12 mouse cellular contexts compared by ENCODE assay signal in the genomic region with DNA sequence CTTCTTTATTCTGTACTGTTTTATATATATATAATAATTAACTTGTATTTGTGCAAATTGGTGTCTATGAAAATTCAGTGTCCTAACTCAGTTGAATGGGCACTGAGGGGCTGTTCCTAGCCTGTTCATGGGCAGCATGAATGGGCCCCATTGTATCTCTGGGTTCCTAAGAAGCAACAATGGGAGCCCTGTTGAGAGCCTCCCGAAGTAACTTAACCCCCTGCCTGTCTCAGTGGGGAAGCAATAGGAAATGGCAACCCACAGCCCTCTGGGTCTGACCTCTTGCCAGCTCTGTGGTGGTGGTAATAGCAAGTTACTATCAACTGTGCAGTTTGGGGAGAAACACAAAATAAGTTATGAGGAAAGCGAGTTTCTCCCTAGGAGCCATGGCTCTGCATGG. TPM values are rescaled to one million over a fixed set of nuclear protein-coding genes. Genes with fewer than 3 reads are reported as not detected.
DNase-seq lines count a peak whose midpoint lies in the region; ATAC-seq and TF ChIP-seq lines count a peak whose summit lies in the region.
"Had no signal": no experiment of that assay in that cellular context is flagged by ENCODE, and none has a peak within 500 bp of the region (broad histone marks: within the 10 kb centered on the region; RNA-seq: fewer than 3 reads in every experiment).

No protein-coding gene starts in this region.

- DNase-seq in stomach, postnatal 0 days (ENCODE audit: low spot score): no peak
- peak; percentile 67 for DNase-seq in mesoderm, embryonic 11.5 days (ENCODE audit: low read depth, low spot score)
- no peak for DNase-seq in T-cell, adult 2 months (ENCODE audit: low spot score)
- no peak for DNase-seq in urinary bladder, adult 18-20 months (ENCODE audit: low spot score in 2 of 2)
- DNase-seq: lung, postnatal 4 days; thymus, adult 2 months had no signal

- H3K27me3 ChIP-seq in stomach, embryonic 16.5 days (ENCODE audit: control insufficient read depth, insufficient read depth, low read length): no peaks in the 10 kb centered on the region
- no peaks in the 10 kb centered on the region for H3K27me3 ChIP-seq in stomach, postnatal 0 days (ENCODE audit: control insufficient read depth, insufficient read depth, low read length)
- H3K27me3 ChIP-seq in forebrain, embryonic 16.5 days (replicated peaks; ENCODE audit: control insufficient read depth, insufficient read depth, low read length): no peaks in the 10 kb centered on the region

- 76% methylated on average over 2 of the region's 2 CpGs for WGBS in stomach, embryonic 16.5 days
- WGBS in stomach, postnatal 0 days: 68% methylated on average over 2 of the region's 2 CpGs
- 0% methylated on average over 2 of the region's 2 CpGs for WGBS in forebrain, embryonic 16.5 days

- TF ChIP-seq CTCF in stomach, postnatal 0 days (IDR thresholded peaks at IDR 0.05; ENCODE audit: low read depth): no peak

- no peak for TF ChIP-seq EP300 in stomach, postnatal 0 days (optimal IDR thresholded peaks at IDR 0.05)

- H3K4me2 ChIP-seq in stomach, embryonic 16.5 days (ENCODE audit: low read depth, low read length): no peak overlapping the region
- no peak overlapping the region for H3K4me2 ChIP-seq in stomach, postnatal 0 days (replicated peaks; ENCODE audit: low read depth)
- no peak overlapping the region for H3K4me2 ChIP-seq in forebrain, embryonic 16.5 days (ENCODE audit: low read length)

- no peak overlapping the region for H3K9ac ChIP-seq in stomach, embryonic 16.5 days (ENCODE audit: low read length)
- no peak overlapping the region for H3K9ac ChIP-seq in stomach, postnatal 0 days (ENCODE audit: low read length)
- H3K9ac ChIP-seq in forebrain, embryonic 16.5 days (replicated peaks; ENCODE audit: low read depth, low read length): no peak overlapping the region

- H3K9me3 ChIP-seq in stomach, embryonic 16.5 days (replicated peaks; ENCODE audit: control insufficient read depth, low read length): no peaks in the 10 kb centered on the region
- no peaks in the 10 kb centered on the region for H3K9me3 ChIP-seq in stomach, postnatal 0 days (ENCODE audit: control insufficient read depth, low read length)
- no peaks in the 10 kb centered on the region for H3K9me3 ChIP-seq in forebrain, embryonic 16.5 days (ENCODE audit: control insufficient read depth, low read length)

- no peak overlapping the region for H3K4me3 ChIP-seq in stomach, embryonic 16.5 days (replicated peaks; ENCODE audit: low read length)
- H3K4me3 ChIP-seq in stomach, postnatal 0 days (ENCODE audit: low read depth, low read length): no peak overlapping the region
- no peak overlapping the region for H3K4me3 ChIP-seq in forebrain, embryonic 16.5 days (replicated peaks; ENCODE audit: low read length)

- no peaks in the 10 kb centered on the region for H3K4me1 ChIP-seq in stomach, embryonic 16.5 days (ENCODE audit: control insufficient read depth, insufficient read depth, low read length)
- no peaks in the 10 kb centered on the region for H3K4me1 ChIP-seq in stomach, postnatal 0 days (replicated peaks; ENCODE audit: control insufficient read depth, insufficient read depth)
- H3K4me1 ChIP-seq in forebrain, embryonic 16.5 days (replicated peaks; ENCODE audit: control insufficient read depth, insufficient read depth, low read length): peaks cover 6% of the 10 kb centered on the region; the same call in 1 of the 2 replicates

- ATAC-seq in stomach, embryonic 16.5 days (ENCODE audit: insufficient read depth, low FRiP score): peak; percentile 53; the same call in 1 of the 2 replicates
- ATAC-seq in stomach, postnatal 0 days (ENCODE audit: low FRiP score, low TSS enrichment): no peak
- peak; percentile 75; the same call in 1 of the 2 replicates for ATAC-seq in forebrain, embryonic 16.5 days
- no peak for ATAC-seq in inflammation-experienced regulatory T-cells, adult 6 months
- ATAC-seq in erythroblast, adult 5-6 weeks (replicated peaks; ENCODE audit: low FRiP score, poor library complexity, severe bottlenecking): no peak

- peaks cover 26% of the 10 kb centered on the region for H3K36me3 ChIP-seq in stomach, embryonic 16.5 days (ENCODE audit: control insufficient read depth, insufficient read depth, low read length)
- peaks cover 16% of the 10 kb centered on the region for H3K36me3 ChIP-seq in stomach, postnatal 0 days (ENCODE audit: control insufficient read depth, insufficient read depth, low read length)
- peaks cover 25% of the 10 kb centered on the region for H3K36me3 ChIP-seq in forebrain, embryonic 16.5 days (ENCODE audit: control insufficient read depth, insufficient read depth)

- H3K27ac ChIP-seq in stomach, embryonic 16.5 days (ENCODE audit: low read length): no peak overlapping the region
- no peak overlapping the region for H3K27ac ChIP-seq in stomach, postnatal 0 days (replicated peaks)
- H3K27ac ChIP-seq in forebrain, embryonic 16.5 days (ENCODE audit: low read length): no peak overlapping the region

RNA-seq across cellular contexts. Expression of gene Lzic, which starts 11.6 kb away (rescaled TPM):
- polyA plus RNA-seq in stomach, embryonic 16.5 days (2015; fragmentation: Nextera tagmentation; extraction: Ambion mirVana): 33.3 and 35.9 TPM in 2 replicates
- 18.9 and 22.5 TPM in 2 replicates for polyA plus RNA-seq in stomach, postnatal 0 days (2015; fragmentation: Nextera tagmentation; extraction: Ambion mirVana)
- 47.3 and 51.7 TPM in 2 replicates for polyA plus RNA-seq in forebrain, embryonic 16.5 days (2015; fragmentation: Nextera tagmentation; extraction: Ambion mirVana)
- polyA plus RNA-seq in inflammation-experienced regulatory T-cells, adult 6 months (2017; shearing (Covaris generic)): 10 to 100 TPM; 26.0 to 43.4 (median 28.2) TPM
- 4.8 and 5.4 TPM in 2 replicates for total RNA-seq in erythroblast, adult 5-6 weeks (2015; ENCODE audit: low replicate concordance)
- 6.1 and 23.2 TPM in 2 replicates for total RNA-seq in erythroblast, adult 5-6 weeks (2017; ENCODE audit: low replicate concordance)

RNA-seq across cellular contexts. Expression of gene Nmnat1, which starts 11.6 kb away (rescaled TPM):
- polyA plus RNA-seq in stomach, embryonic 16.5 days (2015; fragmentation: Nextera tagmentation; extraction: Ambion mirVana): 9.3 and 9.6 TPM in 2 replicates
- 6.1 and 6.5 TPM in 2 replicates for polyA plus RNA-seq in stomach, postnatal 0 days (2015; fragmentation: Nextera tagmentation; extraction: Ambion mirVana)
- polyA plus RNA-seq in forebrain, embryonic 16.5 days (2015; fragmentation: Nextera tagmentation; extraction: Ambion mirVana): 10.9 and 11.1 TPM in 2 replicates
- 1 to 10 TPM; 6.2 to 6.9 (median 6.3) TPM for polyA plus RNA-seq in inflammation-experienced regulatory T-cells, adult 6 months (2017; shearing (Covaris generic))
- total RNA-seq in erythroblast, adult 5-6 weeks (2015; ENCODE audit: low replicate concordance): 0.58 and 3.1 TPM in 2 replicates
- total RNA-seq in erythroblast, adult 5-6 weeks (2017; ENCODE audit: low replicate concordance): 0.84 and 1.2 TPM in 2 replicates

RNA-seq across cellular contexts. Expression of gene Tmem274, which starts 19.4 kb away (rescaled TPM):
- 0.39 and 0.40 TPM in 2 replicates for polyA plus RNA-seq in stomach, embryonic 16.5 days (2015; fragmentation: Nextera tagmentation; extraction: Ambion mirVana)
- polyA plus RNA-seq in stomach, postnatal 0 days (2015; fragmentation: Nextera tagmentation; extraction: Ambion mirVana): not detected in 2 replicates
- 0.57 TPM in 1 of 2 replicates, not detected in the other for polyA plus RNA-seq in forebrain, embryonic 16.5 days (2015; fragmentation: Nextera tagmentation; extraction: Ambion mirVana)
- under 1 TPM in 1 of 3 experiments, not detected in 2; 0.63 TPM for polyA plus RNA-seq in inflammation-experienced regulatory T-cells, adult 6 months (2017; shearing (Covaris generic))
- total RNA-seq in erythroblast, adult 5-6 weeks (2015; ENCODE audit: low replicate concordance): not detected in 2 replicates
- not detected in 2 replicates for total RNA-seq in erythroblast, adult 5-6 weeks (2017; ENCODE audit: low replicate concordance)
- total RNA-seq: left cerebral cortex, postnatal 36 days had no signal
- polyA plus RNA-seq: gonadal fat pad, adult 2 months; thymus, adult 2 months had no signal

RNA-seq across cellular contexts. Expression of gene Ctnnbip1, which starts 21.4 kb away (rescaled TPM):
- 56.2 and 57.3 TPM in 2 replicates for polyA plus RNA-seq in stomach, embryonic 16.5 days (2015; fragmentation: Nextera tagmentation; extraction: Ambion mirVana)
- polyA plus RNA-seq in stomach, postnatal 0 days (2015; fragmentation: Nextera tagmentation; extraction: Ambion mirVana): 60.1 and 69.5 TPM in 2 replicates
- polyA plus RNA-seq in forebrain, embryonic 16.5 days (2015; fragmentation: Nextera tagmentation; extraction: Ambion mirVana): 94.1 and 105 TPM in 2 replicates
- 1 to 10 TPM in 2 of 3 experiments, under 1 TPM in 1; 0.59 to 1.4 (median 1.4) TPM for polyA plus RNA-seq in inflammation-experienced regulatory T-cells, adult 6 months (2017; shearing (Covaris generic))
- 4.6 TPM in 1 of 2 replicates, not detected in the other for total RNA-seq in erythroblast, adult 5-6 weeks (2015; ENCODE audit: low replicate concordance)
- total RNA-seq in erythroblast, adult 5-6 weeks (2017; ENCODE audit: low replicate concordance): 2.2 and 4.6 TPM in 2 replicates

RNA-seq across cellular contexts. Expression of gene Rbp7, which starts 41.8 kb away (rescaled TPM):
- 4.0 and 4.8 TPM in 2 replicates for polyA plus RNA-seq in stomach, embryonic 16.5 days (2015; fragmentation: Nextera tagmentation; extraction: Ambion mirVana)
- 6.3 and 7.7 TPM in 2 replicates for polyA plus RNA-seq in stomach, postnatal 0 days (2015; fragmentation: Nextera tagmentation; extraction: Ambion mirVana)
- polyA plus RNA-seq in forebrain, embryonic 16.5 days (2015; fragmentation: Nextera tagmentation; extraction: Ambion mirVana): not detected in 2 replicates
- polyA plus RNA-seq in inflammation-experienced regulatory T-cells, adult 6 months (2017; shearing (Covaris generic)): not detected
- not detected in 2 replicates for total RNA-seq in erythroblast, adult 5-6 weeks (2015; ENCODE audit: low replicate concordance)
- total RNA-seq in erythroblast, adult 5-6 weeks (2017; ENCODE audit: low replicate concordance): not detected in 2 replicates

Comparison
In these comparisons a context has a peak if more than half of its experiments do, and no peak if none do; other contexts are left out.
1. ATAC-seq: peak in stomach, embryonic 16.5 days (single experiment) and forebrain, embryonic 16.5 days (single experiment); none in stomach, postnatal 0 days (single experiment), inflammation-experienced regulatory T-cells, adult 6 months (single experiment) and erythroblast, adult 5-6 weeks (single experiment).